ENCODE assay signal across 7 mouse cellular contexts in the genomic region with DNA sequence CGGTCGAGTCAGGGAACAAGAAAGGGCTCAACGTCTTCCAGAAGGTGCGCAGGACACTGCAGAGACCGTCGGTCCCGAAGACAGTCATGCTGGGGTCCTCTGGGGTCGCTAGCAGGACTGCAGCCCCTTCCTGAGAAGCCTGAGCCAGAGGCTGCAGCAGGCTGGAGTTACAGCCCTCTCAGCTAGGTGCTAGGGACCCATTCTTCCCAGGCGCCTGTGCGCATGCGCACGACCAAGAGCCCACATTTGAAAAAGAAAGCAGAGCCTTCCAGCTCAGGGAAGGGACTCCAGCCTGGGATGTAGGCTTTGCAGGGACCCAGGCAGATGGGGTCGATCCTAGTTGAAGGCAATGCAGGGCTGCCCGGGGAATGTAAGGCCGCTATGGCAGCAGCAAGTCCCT.
DNase-seq lines count a peak whose midpoint lies in the region; ATAC-seq and TF ChIP-seq lines count a peak whose summit lies in the region.
"Not testable (repeated sequence)": the region's sequence is repeated elsewhere in the genome, so short reads cannot be mapped to it uniquely, and the experiment has no call there.

No protein-coding gene starts in this region.

- DNase-seq in adrenal gland, adult 2 months, result peak; percentile 15
- DNase-seq in embryo, embryonic 10.5 days (ENCODE audit: low spot score), result peak; percentile 73
- peak; percentile 16 for DNase-seq in gastrocnemius, adult 2 months
- DNase-seq in hindbrain, embryonic 14.5 days (ENCODE audit: low spot score), result peak; percentile 76
- peak; percentile 15 to 27 for DNase-seq in left cerebral cortex, postnatal 14 days (ENCODE audit: low spot score in 2 of 2)
- DNase-seq in lung, postnatal 10 days, result peak; percentile 25
- DNase-seq in ovary, postnatal 36 days (ENCODE audit: low spot score), result peak; percentile 32

- not testable (repeated sequence) for H3K27ac ChIP-seq in gastrocnemius, adult 2 months; hindbrain, embryonic 14.5 days

- H3K36me3 ChIP-seq in hindbrain, embryonic 14.5 days (replicated peaks; ENCODE audit: control insufficient read depth, insufficient read depth), result not testable (repeated sequence)

- H3K9ac ChIP-seq in hindbrain, embryonic 14.5 days, result not testable (repeated sequence)

- intact Hi-C loops in gastrocnemius, adult 2 months (cut with DNase I); left cerebral cortex, postnatal 14 days (cut with DNase I): not testable (repeated sequence)

- H3K27me3 ChIP-seq in hindbrain, embryonic 14.5 days (ENCODE audit: control insufficient read depth, insufficient read depth, low read length), result not testable (repeated sequence)

- H3K4me2 ChIP-seq in hindbrain, embryonic 14.5 days (replicated peaks), result not testable (repeated sequence)

- H3K4me1 ChIP-seq in hindbrain, embryonic 14.5 days (replicated peaks; ENCODE audit: control insufficient read depth, insufficient read depth, low read length), result not testable (repeated sequence)

- not testable (repeated sequence) for TF ChIP-seq CTCF in gastrocnemius, adult 2 months (IDR thresholded peaks at IDR 0.05)

- ATAC-seq in hindbrain, embryonic 14.5 days (ENCODE audit: low FRiP score), result not testable (repeated sequence)

- WGBS in hindbrain, embryonic 14.5 days, result 0% methylated on average over 4 of the region's 15 CpGs

- H3K9me3 ChIP-seq in hindbrain, embryonic 14.5 days (ENCODE audit: control insufficient read depth, low read length), result not testable (repeated sequence)

- H3K4me3 ChIP-seq in gastrocnemius, adult 2 months; hindbrain, embryonic 14.5 days (replicated peaks; ENCODE audit: low read length): not testable (repeated sequence)

Comparison
In these comparisons a context has a peak if more than half of its experiments do, and no peak if none do; other contexts are left out.
1. DNase-seq: peak in every context shown above with its lines; median percentile 76 in hindbrain, embryonic 14.5 days; 73 in embryo, embryonic 10.5 days; 32 in ovary, postnatal 36 days; 25 in lung, postnatal 10 days; 21 in left cerebral cortex, postnatal 14 days; 16 in gastrocnemius, adult 2 months; 15 in adrenal gland, adult 2 months.